Mouse (Mus musculus) heart, adult 11 months (tissue): Measurements from ENCODE around the gene Abhd13.

Source experiments
- DNase-seq: peaks from one replicate; pipeline ENCODE4 v3.0.0; 2022

Gene Abhd13

DNA sequence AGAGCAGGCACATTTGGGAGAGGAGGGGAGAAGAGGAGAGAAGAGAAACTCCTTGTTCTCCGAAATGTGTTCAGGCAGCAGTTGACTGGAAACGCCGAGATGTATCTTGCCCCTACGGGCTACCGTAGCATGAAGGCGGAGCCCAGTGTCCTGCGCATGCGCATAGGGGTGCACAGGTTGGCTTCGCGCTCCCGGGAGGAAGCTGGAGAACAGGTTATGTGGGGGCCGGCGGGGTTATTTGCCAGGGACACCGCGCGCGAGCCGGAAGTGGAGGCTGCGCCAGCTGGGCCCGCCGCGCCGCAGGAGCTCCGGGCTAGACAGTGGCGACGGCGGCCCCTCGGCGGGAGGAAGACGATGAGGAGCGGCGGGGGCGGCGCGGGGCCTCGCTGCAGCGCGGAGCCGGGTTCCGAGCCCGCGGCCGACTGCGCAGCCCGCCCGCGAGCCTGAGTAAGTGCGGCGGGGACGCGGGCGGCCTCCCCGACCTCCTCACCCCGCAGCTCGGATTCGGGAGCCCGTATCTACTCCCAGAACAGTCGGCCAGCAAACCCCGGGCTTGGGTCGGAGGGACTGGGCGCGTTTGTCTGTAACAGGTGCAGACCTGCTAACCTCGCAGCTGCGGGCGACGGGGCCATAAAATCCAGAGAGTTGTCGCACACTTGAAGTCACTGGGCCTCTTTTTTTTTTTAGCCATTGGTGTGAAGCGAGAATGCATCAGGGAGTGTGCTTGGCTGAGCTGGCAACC lies at the start of gene Abhd13, which contains the start of gene Lig4:
Abhd13 (plus strand) TSS at position 135 of the 742 bp plus-strand sequence.
Lig4 (minus strand) TSS at position 114 of the 742 bp plus-strand sequence.
- DNase-seq = peak; percentile 99

DNA sequence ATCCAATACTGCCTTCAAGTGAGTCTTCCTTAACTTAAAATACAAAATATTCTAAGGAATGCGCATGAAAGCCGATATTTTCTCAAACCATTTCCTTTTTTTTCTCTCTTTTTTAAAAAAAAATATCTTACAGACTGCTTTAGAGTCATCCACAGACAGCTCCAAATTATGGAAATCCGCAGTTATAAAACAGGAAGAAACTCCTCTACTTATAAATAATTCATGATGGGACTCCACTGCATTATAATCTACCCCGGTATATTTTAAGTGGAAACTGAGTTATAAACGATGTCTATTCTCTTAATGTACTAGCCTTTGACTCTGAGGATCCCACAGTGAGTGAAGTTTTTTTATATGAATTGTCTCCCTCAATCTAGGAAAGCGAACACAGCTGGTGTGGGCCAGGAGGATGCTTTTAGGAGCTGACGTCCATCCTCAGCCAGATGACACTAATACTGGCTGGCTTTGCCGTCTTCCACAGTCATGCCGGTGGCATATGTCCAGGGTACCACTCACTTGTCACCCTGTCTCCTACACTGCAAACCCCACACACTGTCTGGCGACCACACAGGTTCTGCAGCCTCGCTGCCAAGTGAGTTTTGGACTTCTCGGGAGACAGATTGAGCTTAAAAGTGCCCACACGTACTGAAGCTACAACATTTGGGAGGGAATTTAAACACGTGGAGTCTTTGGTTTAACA lies 47.6 kb upstream of the Abhd13 start:
- no peak for DNase-seq

DNA sequence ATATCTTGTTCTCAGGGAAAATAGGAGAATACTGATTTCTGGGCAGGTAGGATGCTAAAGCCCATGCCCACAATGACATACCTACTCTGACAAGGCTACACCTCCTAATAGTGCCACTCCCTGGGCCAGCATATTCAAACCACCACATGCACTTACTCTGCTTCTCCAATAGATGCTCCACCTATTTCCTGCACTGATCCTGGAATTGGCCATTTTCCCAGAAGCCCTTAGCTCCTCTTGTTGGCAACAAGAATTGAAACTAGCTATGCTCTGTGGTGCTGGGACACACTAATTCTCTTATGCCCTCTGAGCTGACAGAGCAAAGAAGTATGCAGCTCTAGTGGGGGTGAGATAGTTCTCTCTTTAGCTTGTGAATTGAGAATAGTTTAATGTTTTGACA lies 44.8 kb upstream of the Abhd13 start:
- no peak for DNase-seq

GRCm38 (mm10) chr8:9934891-9935565 lies 42.5 kb upstream of the Abhd13 start:
- no peak for DNase-seq

- no peak for DNase-seq
These were observed 41.9 kb upstream of the Abhd13 start for GRCm38 (mm10) chr8:9935574-9935973.

- peak; percentile 55 for DNase-seq
These were observed 28.2 kb upstream of the Abhd13 start for GRCm38 (mm10) chr8:9949134-9949890.

GRCm38 (mm10) chr8:9958338-9958737 lies 19.2 kb upstream of the Abhd13 start:
- DNase-seq = peak; percentile 61

GRCm38 (mm10) chr8:9959919-9960318 lies 17.6 kb upstream of the Abhd13 start:
- DNase-seq = no peak

GRCm38 (mm10) chr8:9971866-9972265 lies 5.6 kb upstream of the Abhd13 start:
- DNase-seq = no peak

GRCm38 (mm10) chr8:9975276-9975675 lies 2.2 kb upstream of the Abhd13 start:
- no peak for DNase-seq

GRCm38 (mm10) chr8:9975898-9976611 lies 1.5 kb upstream of the Abhd13 start:
- DNase-seq = peak; percentile 100

DNA sequence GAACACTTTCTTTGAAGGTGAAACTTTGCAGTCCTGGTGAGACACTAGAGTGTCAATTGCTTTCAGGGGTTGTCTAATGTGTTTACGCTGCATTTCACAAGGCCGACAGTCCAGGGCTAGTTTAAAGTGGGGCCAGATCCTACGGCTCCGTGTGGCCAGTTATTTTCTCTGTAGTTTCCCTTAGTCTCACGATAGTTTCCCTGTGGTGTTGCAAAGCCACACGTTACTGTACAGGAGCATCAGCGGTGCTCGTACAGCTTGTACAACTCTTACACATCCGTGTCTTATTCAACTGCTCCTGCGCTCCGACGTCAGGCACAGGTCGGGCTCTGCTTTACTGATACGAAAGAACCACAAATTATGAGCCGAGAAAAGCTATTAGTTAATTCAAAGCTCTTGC lies 491 bp upstream of the Abhd13 start:
- peak; percentile 88 for DNase-seq

DNA sequence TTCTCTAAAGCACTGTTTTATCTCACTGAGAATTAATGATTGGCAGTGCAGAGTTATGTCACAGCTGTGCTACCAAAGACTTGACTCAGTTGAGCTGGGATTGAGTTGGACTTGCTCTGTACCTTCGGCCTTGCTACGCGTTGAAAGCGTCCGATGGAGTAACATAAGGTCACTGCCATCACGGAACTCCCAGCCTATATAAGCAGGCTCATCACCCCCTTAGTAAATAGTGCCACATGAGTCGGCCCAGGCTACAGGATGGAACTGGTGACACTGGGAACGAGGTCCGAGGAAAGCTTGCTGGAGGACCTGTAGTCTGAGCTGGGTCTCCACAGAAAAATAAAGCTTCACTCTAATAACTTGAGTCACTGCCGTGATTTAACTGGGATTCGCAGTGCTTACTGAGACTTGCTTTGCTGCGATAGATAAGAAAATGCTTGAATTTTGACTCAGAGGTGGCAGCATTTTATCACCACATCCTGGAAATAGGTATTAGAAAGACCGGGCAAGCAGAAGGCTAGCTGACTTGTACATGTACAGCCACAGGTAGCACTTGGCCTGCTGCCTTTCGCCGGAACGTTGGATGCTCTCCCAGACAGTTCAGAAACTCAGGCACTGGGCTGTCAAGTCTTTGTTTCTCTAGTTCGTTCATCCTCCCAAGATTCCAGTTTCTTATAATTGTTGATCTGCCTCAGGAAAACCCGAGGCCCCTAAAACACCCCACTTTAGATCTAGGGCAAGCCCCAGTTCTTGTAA lies 1.1 kb downstream of the Abhd13 start:
- DNase-seq = peak; percentile 84

DNA sequence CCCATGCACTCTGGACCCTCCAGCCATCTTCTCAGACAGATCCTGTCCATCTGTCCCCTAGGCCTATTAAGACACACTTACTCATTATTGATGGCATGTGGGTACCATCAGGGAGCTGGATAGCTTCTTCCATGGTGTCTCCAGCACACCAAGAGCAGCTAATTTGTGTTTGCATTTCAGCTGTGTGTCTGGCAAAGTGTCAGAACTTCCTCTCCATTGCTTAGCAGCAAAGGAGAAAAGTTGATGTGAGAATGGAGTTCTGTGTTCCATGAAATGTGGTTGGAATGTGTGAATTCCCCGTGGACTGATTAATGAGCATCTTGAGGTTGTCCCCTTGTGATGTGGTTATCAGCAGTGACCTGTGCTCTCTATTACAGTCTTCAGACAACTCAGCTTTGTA lies 2.2 kb downstream of the Abhd13 start:
- DNase-seq = peak; percentile 46

GRCm38 (mm10) chr8:9980188-9980587 lies 2.7 kb downstream of the Abhd13 start:
- DNase-seq = no peak

DNA sequence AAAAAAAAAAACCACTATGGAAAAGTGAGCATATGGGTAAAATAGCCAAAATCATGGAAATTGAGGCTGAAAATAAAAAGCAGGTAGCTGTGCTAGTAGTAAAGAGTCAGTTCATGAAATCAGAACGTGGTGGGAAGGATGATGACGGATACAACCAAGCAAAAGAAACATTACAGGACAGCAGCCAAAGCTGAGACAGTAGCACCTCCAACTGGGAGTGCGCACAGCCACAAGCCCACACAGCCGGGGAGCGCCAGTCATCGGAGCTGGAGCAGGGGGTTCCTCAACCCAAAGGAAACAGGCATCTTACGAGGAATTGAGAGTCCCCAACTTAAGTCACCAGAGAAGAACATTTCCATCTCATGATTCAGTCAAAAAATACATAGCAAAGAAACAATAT lies 26.6 kb downstream of the Abhd13 start:
- no peak for DNase-seq

- DNase-seq = peak; percentile 93
These were observed 28.9 kb downstream of the Abhd13 start, which contains the start of gene Tnfsf13b for GRCm38 (mm10) chr8:10006156-10006985. Gene Tnfsf13b (plus strand): TSS chr8:10006467.

GRCm38 (mm10) chr8:10006986-10007659 lies 29.6 kb downstream of the Abhd13 start:
- DNase-seq = peak; percentile 92

GRCm38 (mm10) chr8:10007660-10008028 lies 30.1 kb downstream of the Abhd13 start:
- DNase-seq = peak; percentile 71

DNA sequence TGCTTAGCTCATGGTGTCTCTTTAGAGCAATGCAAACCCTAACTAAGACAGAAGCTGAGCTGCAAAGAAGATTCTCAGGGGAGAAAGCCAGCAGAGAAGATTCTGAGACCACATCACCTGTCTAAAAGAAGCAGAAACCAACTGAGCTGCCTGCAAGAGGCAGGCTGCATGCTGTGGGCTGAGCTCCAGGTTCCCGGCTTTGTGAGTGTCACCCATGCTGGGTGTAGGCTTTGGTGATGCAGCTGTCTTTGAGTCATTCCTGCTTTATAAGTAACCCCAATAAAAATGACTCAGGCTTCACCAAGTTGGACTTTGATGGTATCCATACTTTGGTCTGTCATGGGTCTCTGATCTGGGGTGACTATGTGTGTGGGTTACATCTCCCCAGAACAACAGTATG lies 38.7 kb downstream of the Abhd13 start:
- DNase-seq = peak; percentile 57
